Mouse (Mus musculus) stomach, postnatal 0 days (tissue): ENCODE data around the gene Csrp2.

Experiments
- CTCF ChIP-seq: IDR thresholded peaks from 2 replicates; pipeline ENCODE4 v1.5.1; 2016; ENCODE audit warnings: antibody characterized with exemption, low read depth, mild to moderate bottlenecking, moderate library complexity
- EP300 ChIP-seq: optimal IDR thresholded peaks from 2 replicates; pipeline ENCODE3; 2016; ENCODE audit warnings: antibody characterized with exemption

DNA sequence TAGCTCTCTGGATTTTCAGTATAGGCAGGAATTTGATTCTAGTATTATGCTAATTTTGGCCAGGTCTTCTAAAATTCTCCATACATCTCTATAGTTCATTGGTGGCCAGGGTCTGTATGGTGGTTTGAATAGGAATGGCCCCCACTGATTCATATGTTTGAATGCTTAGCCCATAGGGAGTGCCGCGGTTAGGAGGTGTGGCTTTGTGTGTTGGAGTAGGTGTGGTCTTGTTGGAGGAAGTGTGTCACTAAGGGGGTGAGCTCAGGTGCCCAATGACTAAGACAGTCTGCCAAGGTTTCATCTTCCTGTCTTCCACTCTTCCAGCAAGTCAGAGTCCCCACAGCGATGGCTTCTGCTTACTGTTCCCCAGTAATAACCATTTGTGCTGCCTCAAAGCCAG is 15.7 kb upstream of the Csrp2 start:
- TF ChIP-seq CTCF (no peak), EP300 (no peak)
